Mouse (Mus musculus): Measurements from ENCODE around the gene Pim1. TPM values are rescaled to one million over a fixed set of nuclear protein-coding genes. Genes with fewer than 3 reads are reported as not detected.

Pim1 gene
- polyA plus RNA-seq, 1 experiment from 2014 or later, result 21.4 TPM

GRCm38 (mm10) chr17:29455411-29456120 lies 35.0 kb upstream of the Pim1 start:
- 86% methylated on average over 9 of the region's 9 CpGs for WGBS
- H3K27me3 ChIP-seq, result no peaks in the 10 kb centered on the region
- no peak overlapping the region for H3K4me2 ChIP-seq
- no peak overlapping the region for H3K4me3 ChIP-seq (replicated peaks)
- no peak overlapping the region for H3K9ac ChIP-seq (replicated peaks)
- no peak for ATAC-seq (ENCODE audit: insufficient number of reproducible peaks, insufficient read depth, low FRiP score, low TSS enrichment, low read depth)
- peaks cover 51% of the 10 kb centered on the region for H3K4me1 ChIP-seq (replicated peaks)
- no peaks in the 10 kb centered on the region for H3K9me3 ChIP-seq
- H3K27ac ChIP-seq, result no peak overlapping the region
- no peaks in the 10 kb centered on the region for H3K36me3 ChIP-seq

GRCm38 (mm10) chr17:29456476-29456875 lies 34.1 kb upstream of the Pim1 start:
- peaks cover 42% of the 10 kb centered on the region for H3K4me1 ChIP-seq (replicated peaks)
- H3K27ac ChIP-seq, result no peak overlapping the region
- no peak overlapping the region for H3K9ac ChIP-seq (replicated peaks)
- H3K4me2 ChIP-seq, result no peak overlapping the region
- no peaks in the 10 kb centered on the region for H3K9me3 ChIP-seq
- WGBS, result 94% methylated on average over 4 of the region's 4 CpGs
- ATAC-seq (ENCODE audit: insufficient number of reproducible peaks, insufficient read depth, low FRiP score, low TSS enrichment, low read depth), result no peak
- H3K36me3 ChIP-seq, result no peaks in the 10 kb centered on the region
- H3K4me3 ChIP-seq (replicated peaks), result no peak overlapping the region
- H3K27me3 ChIP-seq, result no peaks in the 10 kb centered on the region

- ATAC-seq (ENCODE audit: insufficient number of reproducible peaks, insufficient read depth, low FRiP score, low TSS enrichment, low read depth), result no peak
- Histone ChIP-seq H3K36me3 (no peaks in the 10 kb centered on the region), H3K27ac (peak overlapping the region; percentile 7; the same call in 1 of the 2 replicates), H3K4me2 (no peak overlapping the region), H3K4me3 (replicated peaks) (no peak overlapping the region), H3K4me1 (replicated peaks) (peaks cover 39% of the 10 kb centered on the region), H3K27me3 (no peaks in the 10 kb centered on the region), H3K9ac (replicated peaks) (no peak overlapping the region), H3K9me3 (no peaks in the 10 kb centered on the region)
- 65% methylated on average over 2 of the region's 2 CpGs for WGBS
Measured at GRCm38 (mm10) chr17:29456926-29457325, 33.6 kb upstream of the Pim1 start.

- no peak overlapping the region for H3K9ac ChIP-seq (replicated peaks)
Measured at GRCm38 (mm10) chr17:29457795-29458560, 32.6 kb upstream of the Pim1 start.

GRCm38 (mm10) chr17:29459321-29460118 lies 31.0 kb upstream of the Pim1 start:
- Histone ChIP-seq H3K36me3 (no peaks in the 10 kb centered on the region), H3K9ac (replicated peaks) (peak overlapping the region; percentile 44), H3K9me3 (no peaks in the 10 kb centered on the region), H3K4me1 (replicated peaks) (peaks cover 52% of the 10 kb centered on the region), H3K4me2 (peak overlapping the region; percentile 50), H3K27ac (peak overlapping the region; percentile 89), H3K27me3 (no peaks in the 10 kb centered on the region), H3K4me3 (replicated peaks) (peak overlapping the region; percentile 20; the same call in 1 of the 2 replicates)
- 3% methylated on average over 24 of the region's 24 CpGs for WGBS
- ATAC-seq (ENCODE audit: insufficient number of reproducible peaks, insufficient read depth, low FRiP score, low TSS enrichment, low read depth), result no peak

More at GRCm38 (mm10) chr17:29457795-29458560, 32.6 kb upstream of the Pim1 start:
- H3K4me1 ChIP-seq (replicated peaks), result peaks cover 39% of the 10 kb centered on the region
- ATAC-seq (ENCODE audit: insufficient number of reproducible peaks, insufficient read depth, low FRiP score, low TSS enrichment, low read depth), result no peak
- H3K27ac ChIP-seq, result peak overlapping the region; percentile 89
- peak overlapping the region; percentile 0; the same call in 1 of the 2 replicates for H3K4me2 ChIP-seq
- 19% methylated on average over 11 of the region's 11 CpGs for WGBS
- H3K4me3 ChIP-seq (replicated peaks), result no peak overlapping the region
- no peaks in the 10 kb centered on the region for H3K27me3 ChIP-seq
- no peaks in the 10 kb centered on the region for H3K9me3 ChIP-seq
- no peaks in the 10 kb centered on the region for H3K36me3 ChIP-seq

GRCm38 (mm10) chr17:29460119-29460505 lies 30.4 kb upstream of the Pim1 start:
- Histone ChIP-seq H3K36me3 (no peaks in the 10 kb centered on the region), H3K27ac (peak overlapping the region; percentile 89)
- ATAC-seq (ENCODE audit: insufficient number of reproducible peaks, insufficient read depth, low FRiP score, low TSS enrichment, low read depth), result no peak

GRCm38 (mm10) chr17:29463627-29464026 lies 26.9 kb upstream of the Pim1 start:
- peak; percentile 28 for ATAC-seq (ENCODE audit: insufficient number of reproducible peaks, insufficient read depth, low FRiP score, low TSS enrichment, low read depth)
- H3K27ac ChIP-seq, result peak overlapping the region; percentile 96
- 3% methylated on average over 13 of the region's 13 CpGs for WGBS
- H3K27me3 ChIP-seq, result no peaks in the 10 kb centered on the region
- peak overlapping the region; percentile 55 for H3K4me2 ChIP-seq
- H3K4me1 ChIP-seq (replicated peaks), result peaks cover 60% of the 10 kb centered on the region
- H3K9ac ChIP-seq (replicated peaks), result peak overlapping the region; percentile 44; the same call in 1 of the 2 replicates
- H3K36me3 ChIP-seq, result no peaks in the 10 kb centered on the region
- H3K9me3 ChIP-seq, result no peaks in the 10 kb centered on the region
- H3K4me3 ChIP-seq (replicated peaks), result peak overlapping the region; percentile 27

More at GRCm38 (mm10) chr17:29460119-29460505, 30.4 kb upstream of the Pim1 start:
- 12% methylated on average over 5 of the region's 5 CpGs for WGBS
- Histone ChIP-seq H3K27me3 (no peaks in the 10 kb centered on the region), H3K4me2 (peak overlapping the region; percentile 50), H3K9me3 (no peaks in the 10 kb centered on the region), H3K4me1 (replicated peaks) (peaks cover 58% of the 10 kb centered on the region), H3K9ac (replicated peaks) (no peak overlapping the region), H3K4me3 (replicated peaks) (no peak overlapping the region)

GRCm38 (mm10) chr17:29464068-29464467 lies 26.5 kb upstream of the Pim1 start:
- Histone ChIP-seq H3K27ac (peak overlapping the region; percentile 96), H3K36me3 (no peaks in the 10 kb centered on the region), H3K4me1 (replicated peaks) (peaks cover 55% of the 10 kb centered on the region), H3K27me3 (no peaks in the 10 kb centered on the region), H3K4me2 (peak overlapping the region; percentile 55), H3K9ac (replicated peaks) (peak overlapping the region; percentile 44; the same call in 1 of the 2 replicates), H3K9me3 (no peaks in the 10 kb centered on the region), H3K4me3 (replicated peaks) (peak overlapping the region; percentile 27)
- under 1% methylated on average over 14 of the region's 14 CpGs for WGBS
- ATAC-seq (ENCODE audit: insufficient number of reproducible peaks, insufficient read depth, low FRiP score, low TSS enrichment, low read depth), result peak; percentile 87

GRCm38 (mm10) chr17:29464519-29465140 lies 25.9 kb upstream of the Pim1 start:
- Histone ChIP-seq H3K4me2 (peak overlapping the region; percentile 55), H3K27ac (peak overlapping the region; percentile 96), H3K9ac (replicated peaks) (0 out of 2 replicates have a peak overlapping the region, but pooled peaks have one; percentile 23), H3K9me3 (no peaks in the 10 kb centered on the region), H3K4me1 (replicated peaks) (peaks cover 54% of the 10 kb centered on the region), H3K36me3 (no peaks in the 10 kb centered on the region), H3K27me3 (no peaks in the 10 kb centered on the region), H3K4me3 (replicated peaks) (peak overlapping the region; percentile 27)
- ATAC-seq (ENCODE audit: insufficient number of reproducible peaks, insufficient read depth, low FRiP score, low TSS enrichment, low read depth), result no peak
- WGBS, result 3% methylated on average over 17 of the region's 17 CpGs

- Histone ChIP-seq H3K36me3 (no peaks in the 10 kb centered on the region), H3K9ac (replicated peaks) (no peak overlapping the region), H3K4me1 (replicated peaks) (peaks cover 54% of the 10 kb centered on the region), H3K4me3 (replicated peaks) (no peak overlapping the region), H3K4me2 (no peak overlapping the region), H3K27ac (peak overlapping the region; percentile 96), H3K9me3 (no peaks in the 10 kb centered on the region), H3K27me3 (no peaks in the 10 kb centered on the region)
- no peak for ATAC-seq (ENCODE audit: insufficient number of reproducible peaks, insufficient read depth, low FRiP score, low TSS enrichment, low read depth)
- WGBS, result 11% methylated on average over 9 of the region's 9 CpGs
Measured at GRCm38 (mm10) chr17:29465405-29466010, 25.0 kb upstream of the Pim1 start.

Measured in limb, embryonic 12.5 days (tissue).